Mouse (Mus musculus): Measurements from ENCODE around the gene Pias4. TPM values are rescaled to one million over a fixed set of nuclear protein-coding genes. Genes with fewer than 3 reads are reported as not detected.

The Pias4 gene
- polyA plus RNA-seq, 1 experiment: 31.6 TPM

DNA sequence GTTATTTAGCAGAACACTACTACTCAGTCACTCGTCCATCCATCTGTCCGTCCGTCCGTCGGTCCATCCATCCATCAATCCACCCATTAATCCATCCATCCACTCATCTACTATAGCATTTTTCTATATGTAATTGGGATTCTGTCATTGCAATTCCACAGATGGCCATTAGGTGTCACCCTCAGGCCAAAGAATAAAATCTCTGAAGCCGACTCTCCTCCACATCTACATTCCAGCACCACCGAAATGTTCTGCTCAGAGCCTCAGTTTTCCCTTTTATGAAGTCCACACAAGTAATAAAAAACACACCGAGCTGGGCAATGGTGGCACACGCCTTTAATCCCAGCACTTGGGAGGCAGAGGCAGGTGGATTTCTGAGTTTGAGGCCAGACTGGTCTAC is 30.5 kb upstream of the Pias4 start:
- Histone ChIP-seq H3K79me2 (ENCODE audit: control insufficient read depth, insufficient read depth) (no peaks in the 10 kb centered on the region), H3K36me3 (ENCODE audit: control insufficient read depth, insufficient read depth) (no peaks in the 10 kb centered on the region), H3ac (ENCODE audit: control insufficient read depth, insufficient read length, low read depth) (no peak overlapping the region), H3K4me3 (ENCODE audit: insufficient read depth, poor library complexity, severe bottlenecking) (no peak overlapping the region), H3K27me3 (ENCODE audit: control insufficient read depth, insufficient read depth, insufficient read length) (peaks cover 4% of the 10 kb centered on the region), H3K79me3 (ENCODE audit: low read depth) (no peaks in the 10 kb centered on the region)
- TF ChIP-seq USF1 (IDR thresholded peaks at IDR 0.05; ENCODE audit: low read depth) (no peak), FOSL1 (IDR thresholded peaks at IDR 0.05; ENCODE audit: insufficient read depth, low read length, poor library complexity, severe bottlenecking) (no peak), MAX (IDR thresholded peaks at IDR 0.05) (no peak), CEBPB (IDR thresholded peaks at IDR 0.05; ENCODE audit: low read depth) (no peak), CTCF (IDR thresholded peaks at IDR 0.05; ENCODE audit: control insufficient read depth, insufficient read depth, insufficient read length) (no peak), MYOG (IDR thresholded peaks at IDR 0.05; ENCODE audit: control insufficient read depth, extremely low read depth, insufficient read length) (no peak), MYOD1 (IDR thresholded peaks at IDR 0.05; ENCODE audit: control insufficient read depth, insufficient read length, low read depth) (no peak)

DNA sequence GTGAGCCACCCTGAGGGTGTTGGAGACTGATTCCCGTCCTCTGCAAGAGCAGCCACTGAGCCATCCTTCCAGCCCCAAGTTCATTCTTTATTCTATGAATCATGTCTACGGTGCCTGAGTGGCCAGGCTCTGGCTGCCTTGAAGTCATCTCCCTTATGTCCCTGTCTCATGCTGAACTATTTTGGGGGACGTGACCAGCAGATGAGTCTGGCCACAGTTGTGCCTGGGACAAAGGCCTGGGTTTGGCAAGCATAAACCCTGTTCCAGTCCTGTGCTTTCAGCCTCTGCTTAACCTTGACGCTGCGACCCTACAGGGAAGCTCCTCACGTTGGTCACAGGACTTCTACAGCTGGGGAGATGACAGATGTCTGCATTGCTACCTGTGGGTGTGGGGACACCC is 29.6 kb upstream of the Pias4 start:
- no peaks in the 10 kb centered on the region for H3K79me2 ChIP-seq (ENCODE audit: control insufficient read depth, insufficient read depth)
- H3K79me3 ChIP-seq (ENCODE audit: low read depth): no peaks in the 10 kb centered on the region
- TF ChIP-seq MYOG (IDR thresholded peaks at IDR 0.05; ENCODE audit: control insufficient read depth, extremely low read depth, insufficient read length): no peak
- no peak overlapping the region for H3ac ChIP-seq (ENCODE audit: control insufficient read depth, insufficient read length, low read depth)
- no peak overlapping the region for H3K4me3 ChIP-seq (ENCODE audit: insufficient read depth, poor library complexity, severe bottlenecking)
- H3K27me3 ChIP-seq (ENCODE audit: control insufficient read depth, insufficient read depth, insufficient read length): peaks cover 4% of the 10 kb centered on the region
- H3K36me3 ChIP-seq (ENCODE audit: control insufficient read depth, insufficient read depth): no peaks in the 10 kb centered on the region

DNA sequence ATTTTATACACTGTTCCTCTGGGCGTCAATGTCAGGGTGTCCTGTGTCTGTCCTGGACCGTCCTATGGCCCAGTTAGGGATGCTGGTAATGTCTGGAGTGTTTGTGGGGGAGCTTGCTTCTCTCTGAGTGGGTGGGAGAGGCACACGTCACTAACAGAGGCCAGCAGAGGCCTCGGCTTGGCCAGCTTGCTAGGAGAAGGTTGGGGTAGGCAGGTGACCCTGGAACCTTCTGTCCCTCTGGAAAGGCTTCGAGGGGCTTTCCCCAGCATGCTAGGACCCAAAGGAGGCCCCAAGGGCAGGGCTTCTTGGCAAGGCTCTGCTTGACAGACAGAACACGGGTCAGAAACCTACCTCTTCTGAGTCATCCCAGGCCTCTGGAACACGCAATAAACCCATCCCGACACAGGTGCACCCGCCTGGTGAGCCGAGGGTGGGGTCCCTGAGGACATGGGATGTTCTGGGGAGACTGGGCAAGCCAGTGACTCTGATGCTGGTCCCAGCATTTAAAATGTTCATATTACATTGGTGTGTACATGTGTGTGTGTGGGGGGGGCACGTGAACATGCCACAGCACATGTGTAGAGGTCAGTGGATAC is 28.8 kb upstream of the Pias4 start:
- no peak for TF ChIP-seq CTCF (IDR thresholded peaks at IDR 0.05; ENCODE audit: control insufficient read depth, insufficient read depth, insufficient read length)
- no peak for TF ChIP-seq MYOG (IDR thresholded peaks at IDR 0.05; ENCODE audit: control insufficient read depth, extremely low read depth, insufficient read length)
- TF ChIP-seq USF1 (IDR thresholded peaks at IDR 0.05; ENCODE audit: low read depth): no peak
- no peak for TF ChIP-seq MAX (IDR thresholded peaks at IDR 0.05)
- TF ChIP-seq CEBPB (IDR thresholded peaks at IDR 0.05; ENCODE audit: low read depth): no peak
- no peak for TF ChIP-seq MYOD1 (IDR thresholded peaks at IDR 0.05; ENCODE audit: control insufficient read depth, insufficient read length, low read depth)
- no peak for TF ChIP-seq FOSL1 (IDR thresholded peaks at IDR 0.05; ENCODE audit: insufficient read depth, low read length, poor library complexity, severe bottlenecking)
- Histone ChIP-seq H3K4me3 (ENCODE audit: insufficient read depth, poor library complexity, severe bottlenecking) (no peak overlapping the region), H3K79me2 (ENCODE audit: control insufficient read depth, insufficient read depth) (no peaks in the 10 kb centered on the region), H3K27me3 (ENCODE audit: control insufficient read depth, insufficient read depth, insufficient read length) (peaks cover 4% of the 10 kb centered on the region), H3ac (ENCODE audit: control insufficient read depth, insufficient read length, low read depth) (no peak overlapping the region), H3K79me3 (ENCODE audit: low read depth) (no peaks in the 10 kb centered on the region), H3K36me3 (ENCODE audit: control insufficient read depth, insufficient read depth) (peaks cover 1% of the 10 kb centered on the region)

DNA sequence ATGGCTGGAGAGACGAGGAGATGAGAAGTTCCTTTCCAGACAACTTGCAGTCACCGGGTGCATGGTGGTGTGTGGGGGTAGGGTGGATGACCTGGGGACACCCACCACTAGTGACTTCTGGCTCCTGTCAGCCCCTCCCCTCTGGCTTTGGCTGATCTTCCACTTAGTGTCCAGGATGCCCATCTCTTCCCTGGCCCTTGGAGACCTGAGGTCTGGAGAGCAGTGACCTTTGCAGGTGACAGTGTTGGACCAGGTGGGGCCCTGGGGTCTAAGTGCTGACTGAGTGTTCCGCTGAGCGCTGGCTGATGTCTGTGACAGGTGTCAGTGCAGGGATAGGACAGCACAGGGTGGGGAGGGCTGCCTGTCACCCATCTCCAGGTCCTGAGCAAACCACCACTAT is 27.6 kb upstream of the Pias4 start:
- no peak overlapping the region for H3K4me3 ChIP-seq (ENCODE audit: insufficient read depth, poor library complexity, severe bottlenecking)
- H3K27me3 ChIP-seq (ENCODE audit: control insufficient read depth, insufficient read depth, insufficient read length): peaks cover 2% of the 10 kb centered on the region

DNA sequence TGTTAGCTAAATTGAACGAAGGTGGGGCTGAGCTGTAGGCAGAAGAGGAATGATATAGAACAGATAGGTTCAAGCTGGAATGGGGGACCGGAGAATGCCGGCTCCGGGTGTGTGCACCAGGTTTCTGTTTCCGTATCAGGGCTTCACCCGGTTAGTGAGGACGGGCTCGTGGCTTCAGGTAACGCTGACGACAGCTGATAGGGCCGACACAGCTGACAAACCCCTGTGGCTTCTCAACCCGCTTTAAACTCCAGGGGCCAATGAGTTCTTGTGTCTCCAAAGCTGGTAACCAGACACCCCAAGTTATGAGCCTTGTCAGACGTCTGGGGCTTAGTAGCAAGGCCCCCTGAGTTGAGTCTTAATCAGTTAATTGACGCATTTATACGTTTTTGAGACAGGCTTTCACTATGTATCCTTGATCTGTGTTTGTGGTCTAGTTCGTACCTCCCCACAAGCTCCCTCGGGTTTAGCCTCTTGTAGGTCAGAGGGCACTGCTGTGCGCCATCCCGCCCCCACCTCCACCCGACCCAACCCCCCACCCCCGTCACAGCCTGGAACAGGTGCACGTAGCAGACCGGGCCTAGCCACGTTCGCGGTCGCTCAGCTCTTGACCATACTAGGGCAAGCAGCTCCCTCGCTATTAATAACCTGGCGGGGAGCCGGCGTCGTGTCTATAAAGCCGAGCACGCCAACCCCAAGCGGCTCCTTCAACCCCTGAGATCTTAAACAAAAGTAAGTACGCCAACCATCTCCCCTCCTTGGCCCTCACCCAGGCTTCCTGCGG is 26.5 kb upstream of the Pias4 start:
- Histone ChIP-seq H3K79me2 (ENCODE audit: control insufficient read depth, insufficient read depth) (no peaks in the 10 kb centered on the region), H3K27me3 (ENCODE audit: control insufficient read depth, insufficient read depth, insufficient read length) (no peaks in the 10 kb centered on the region), H3K36me3 (ENCODE audit: control insufficient read depth, insufficient read depth) (peaks cover 14% of the 10 kb centered on the region), H3K4me3 (ENCODE audit: insufficient read depth, poor library complexity, severe bottlenecking) (no peak overlapping the region), H3ac (ENCODE audit: control insufficient read depth, insufficient read length, low read depth) (no peak overlapping the region), H3K79me3 (ENCODE audit: low read depth) (no peaks in the 10 kb centered on the region)
- TF ChIP-seq USF1 (IDR thresholded peaks at IDR 0.05; ENCODE audit: low read depth) (no peak), MYOD1 (IDR thresholded peaks at IDR 0.05; ENCODE audit: control insufficient read depth, insufficient read length, low read depth) (peak; percentile 60)

More for the DNA sequence above, 27.6 kb upstream of the Pias4 start:
- Histone ChIP-seq H3ac (ENCODE audit: control insufficient read depth, insufficient read length, low read depth) (no peak overlapping the region), H3K79me2 (ENCODE audit: control insufficient read depth, insufficient read depth) (no peaks in the 10 kb centered on the region), H3K36me3 (ENCODE audit: control insufficient read depth, insufficient read depth) (peaks cover 14% of the 10 kb centered on the region), H3K79me3 (ENCODE audit: low read depth) (no peaks in the 10 kb centered on the region)
- TF ChIP-seq MAX (IDR thresholded peaks at IDR 0.05) (no peak), MYOG (IDR thresholded peaks at IDR 0.05; ENCODE audit: control insufficient read depth, extremely low read depth, insufficient read length) (no peak), MYOD1 (IDR thresholded peaks at IDR 0.05; ENCODE audit: control insufficient read depth, insufficient read length, low read depth) (no peak), USF1 (IDR thresholded peaks at IDR 0.05; ENCODE audit: low read depth) (no peak), CEBPB (IDR thresholded peaks at IDR 0.05; ENCODE audit: low read depth) (no peak), FOSL1 (IDR thresholded peaks at IDR 0.05; ENCODE audit: insufficient read depth, low read length, poor library complexity, severe bottlenecking) (no peak), CTCF (IDR thresholded peaks at IDR 0.05; ENCODE audit: control insufficient read depth, insufficient read depth, insufficient read length) (no peak)

DNA sequence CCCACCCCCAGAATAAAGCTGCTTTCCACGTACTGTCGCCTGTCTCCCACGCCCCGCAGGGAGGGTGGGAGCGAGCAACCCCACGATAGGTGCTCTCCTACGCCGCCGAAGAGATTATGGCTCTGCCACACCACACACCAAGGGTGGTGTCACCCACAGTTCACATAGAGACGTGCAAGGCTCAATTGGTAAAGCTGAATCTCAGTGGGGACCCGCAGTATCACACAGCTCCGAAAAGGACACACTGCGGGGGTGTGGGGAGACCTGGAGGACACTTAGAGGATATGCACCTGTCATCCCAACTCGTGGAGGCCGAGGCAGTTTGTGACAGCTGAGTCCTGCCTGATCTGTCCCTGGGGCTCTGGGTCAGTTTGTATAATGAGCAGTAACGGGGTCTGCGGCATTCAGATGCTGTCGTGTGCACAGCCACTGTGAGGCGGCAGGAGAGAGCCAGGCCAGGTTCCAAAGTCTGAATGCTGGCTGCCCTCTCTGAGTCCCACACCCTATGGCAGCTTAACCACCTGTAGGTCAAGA is 25.3 kb upstream of the Pias4 start:
- Histone ChIP-seq H3ac (ENCODE audit: control insufficient read depth, insufficient read length, low read depth) (peak overlapping the region; percentile 62), H3K4me3 (ENCODE audit: insufficient read depth, poor library complexity, severe bottlenecking) (no peak overlapping the region), H3K79me2 (ENCODE audit: control insufficient read depth, insufficient read depth) (no peaks in the 10 kb centered on the region), H3K27me3 (ENCODE audit: control insufficient read depth, insufficient read depth, insufficient read length) (no peaks in the 10 kb centered on the region), H3K36me3 (ENCODE audit: control insufficient read depth, insufficient read depth) (peaks cover 21% of the 10 kb centered on the region), H3K79me3 (ENCODE audit: low read depth) (no peaks in the 10 kb centered on the region)
- TF ChIP-seq MYOD1 (IDR thresholded peaks at IDR 0.05; ENCODE audit: control insufficient read depth, insufficient read length, low read depth) (peak; percentile 58), MYOG (IDR thresholded peaks at IDR 0.05; ENCODE audit: control insufficient read depth, extremely low read depth, insufficient read length) (no peak)
